Mouse (Mus musculus) MEL (cell line): ENCODE results near the gene Hoxb7.

Source experiments
- CHD2 ChIP-seq: IDR thresholded peaks from 2 replicates; pipeline ENCODE4 v1.6.1; 2011; ENCODE audit warnings: low read length, improper control_type of control experiment
- CTCF ChIP-seq, 3 experiments: IDR thresholded peaks in 2 of 3; conservative IDR thresholded peaks in 1 of 3; 2 replicates each; pipeline ENCODE4 v1.5.1; 2011 to 2012; ENCODE audit warnings: low read length in 3 of 3, low read depth in 2 of 3, mild to moderate bottlenecking in 2 of 3, improper control_type of control experiment in 1 of 3, inconsistent platforms in 1 of 3, mixed read lengths in 1 of 3, moderate library complexity in 1 of 3; ENCODE audit not compliant: control insufficient read depth in 1 of 3, insufficient read depth in 1 of 3, poor library complexity in 1 of 3, severe bottlenecking in 1 of 3
- POLR2AphosphoS5 ChIP-seq: IDR thresholded peaks from 2 replicates; pipeline ENCODE4 v1.6.1; 2012; ENCODE audit warnings: low read depth, borderline replicate concordance, mild to moderate bottlenecking, inconsistent platforms, low read length, moderate library complexity, mixed read lengths
- SMC3 ChIP-seq: IDR thresholded peaks from 2 replicates; pipeline ENCODE4 v1.6.1; 2011; ENCODE audit warnings: low read depth, low read length, improper control_type of control experiment

- no peak for TF ChIP-seq CTCF (IDR thresholded peaks at IDR 0.05 in 2 of 3, conservative IDR thresholded peaks at IDR 0.05 in 1 of 3; ENCODE audit: control insufficient read depth in 1 of 3, insufficient read depth in 1 of 3, low read depth in 2 of 3, low read length in 3 of 3, poor library complexity in 1 of 3, severe bottlenecking in 1 of 3)
- TF ChIP-seq POLR2AphosphoS5 = no peak
- TF ChIP-seq SMC3 = no peak
- TF ChIP-seq CHD2 = no peak
These were observed 7.0 kb downstream of the Hoxb7 start for GRCm38 (mm10) chr11:96293302-96293921.
